Mouse (Mus musculus): ENCODE measurements around the gene Immt.
A peak's percentile ranks its signal among the peaks of the same experiment; 100 is the strongest.
"Not testable (repeated sequence)": the region's sequence is repeated elsewhere in the genome, so short reads cannot be mapped to it uniquely, and the experiment has no call there.

The Immt gene

GRCm38 (mm10) chr6:71830690-71831580 is at the start of gene Immt:
TSS of gene Immt (plus strand) at chr6:71831331.
- DNase-seq = peak; percentile 94

GRCm38 (mm10) chr6:71783165-71783564 is 48.0 kb upstream of the Immt start:
- no peak for DNase-seq

GRCm38 (mm10) chr6:71788348-71788747 is 42.8 kb upstream of the Immt start:
- DNase-seq = no peak

GRCm38 (mm10) chr6:71791771-71792170 is 39.4 kb upstream of the Immt start:
- no peak for DNase-seq

DNA sequence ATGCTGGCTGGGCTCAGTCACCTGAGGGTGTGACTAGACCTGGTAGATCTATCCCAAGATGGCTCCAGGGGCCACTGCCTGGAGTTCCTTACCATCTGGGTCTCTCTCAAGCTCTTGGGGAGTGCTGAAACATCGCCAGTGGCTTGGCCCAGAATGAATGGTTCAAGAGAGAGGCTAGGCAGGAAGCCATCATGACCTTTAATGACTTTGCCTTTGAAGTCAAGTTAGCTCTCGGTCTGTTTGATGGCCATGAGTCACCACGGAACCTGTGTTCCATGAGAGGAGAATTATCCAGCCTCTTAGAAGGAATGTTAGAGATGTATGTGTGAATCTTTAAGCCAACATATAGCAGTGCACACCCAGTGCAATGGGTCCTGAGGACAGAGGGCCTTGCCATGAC is 31.7 kb upstream of the Immt start:
- no peak for DNase-seq

DNA sequence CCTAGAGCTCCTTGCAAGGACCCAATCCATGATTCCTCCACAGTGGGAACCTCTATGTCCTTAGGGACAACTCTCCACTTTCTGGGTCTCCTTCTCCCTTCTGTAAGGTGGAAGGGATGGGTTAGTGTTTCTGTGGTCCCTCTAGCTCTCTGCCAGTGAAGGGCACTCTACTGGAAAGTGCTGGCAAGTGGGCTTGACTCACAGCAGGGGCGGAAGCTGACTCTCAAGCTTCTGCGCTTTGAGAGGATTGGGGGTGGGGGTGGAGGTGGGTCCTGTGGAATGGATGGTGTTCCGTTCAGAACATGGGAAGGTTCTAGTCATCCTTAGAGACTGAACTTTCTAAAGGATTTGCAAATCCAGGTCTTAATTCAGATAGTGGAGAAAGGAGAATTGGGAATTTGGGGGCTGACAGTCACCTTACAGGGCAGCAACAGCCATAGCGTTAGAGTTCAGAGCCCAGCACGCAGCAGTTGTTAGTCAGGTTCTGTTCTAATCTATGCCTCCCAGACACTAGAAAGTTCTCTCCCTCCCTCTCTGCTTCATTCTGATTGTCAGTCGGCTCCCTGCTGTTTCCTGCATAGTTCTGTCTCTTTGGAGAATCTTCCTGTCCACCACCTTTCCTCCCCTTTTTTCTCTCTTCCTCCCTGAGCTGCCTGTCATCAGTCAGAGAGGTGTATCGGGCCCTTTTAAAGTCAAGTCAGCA is 30.0 kb upstream of the Immt start:
- DNase-seq = no peak

DNA sequence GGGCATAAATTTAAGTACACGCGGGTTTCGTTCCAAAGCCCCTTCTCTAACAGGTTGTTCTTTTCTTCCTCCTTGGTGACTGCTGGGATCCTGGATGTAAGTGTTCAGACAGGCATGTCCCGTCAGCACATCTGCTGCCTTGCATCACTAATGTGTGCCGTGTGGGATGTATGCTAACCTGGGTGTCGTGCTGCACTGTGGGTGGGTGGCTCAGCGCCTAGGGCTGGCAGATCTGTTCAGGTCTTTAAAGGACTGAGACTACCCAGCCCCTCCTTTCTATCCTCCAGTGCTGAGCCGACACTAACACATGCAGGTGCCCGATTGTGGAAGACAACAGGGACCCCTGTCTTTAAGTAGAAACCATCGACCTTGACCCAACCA is 29.4 kb upstream of the Immt start:
- no peak for DNase-seq

DNA sequence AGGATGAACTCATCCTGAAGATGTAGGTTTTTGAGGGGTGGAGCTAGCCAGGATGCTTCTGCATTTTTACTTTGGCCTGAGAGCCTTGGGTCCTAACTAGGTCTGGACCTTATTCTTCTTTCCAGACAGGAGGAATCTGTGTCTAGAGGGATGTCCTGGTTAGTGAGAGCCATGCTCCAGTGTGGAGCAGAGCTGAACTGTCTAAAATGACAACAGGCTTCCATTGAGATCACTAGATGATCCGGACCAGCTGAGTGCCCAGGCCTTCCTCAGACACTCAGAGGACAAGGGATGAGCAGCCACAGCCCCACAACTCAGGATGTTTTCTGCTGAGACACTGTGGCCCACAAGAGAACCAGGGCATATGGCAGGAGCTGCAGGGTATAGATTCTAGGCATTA is 27.5 kb upstream of the Immt start:
- no peak for DNase-seq

GRCm38 (mm10) chr6:71804061-71804829 is 26.9 kb upstream of the Immt start:
- DNase-seq = peak; percentile 61

- DNase-seq = no peak
These were observed 24.4 kb upstream of the Immt start for GRCm38 (mm10) chr6:71806713-71807112.

DNA sequence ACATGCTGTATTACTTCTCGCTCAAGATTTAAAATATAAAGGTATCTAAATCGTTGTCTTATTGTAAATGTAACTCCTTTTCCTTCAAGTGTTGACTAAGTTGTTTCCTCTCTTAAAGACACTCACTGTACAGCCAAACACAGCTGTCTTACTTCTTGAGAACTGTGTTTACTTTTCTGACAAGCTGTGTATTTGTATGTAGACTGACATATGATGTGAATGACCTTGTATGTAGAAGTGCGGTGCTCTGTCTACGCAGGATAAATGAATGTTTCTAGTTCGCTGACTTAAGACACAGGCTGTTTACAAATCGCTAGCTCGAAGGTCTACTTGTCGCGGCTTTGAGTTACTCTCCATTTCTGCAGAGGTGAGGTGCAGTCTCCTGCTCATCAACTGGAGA is 21.2 kb upstream of the Immt start:
- DNase-seq = no peak

- DNase-seq = no peak
These were observed 18.3 kb upstream of the Immt start for GRCm38 (mm10) chr6:71812820-71813219.

DNA sequence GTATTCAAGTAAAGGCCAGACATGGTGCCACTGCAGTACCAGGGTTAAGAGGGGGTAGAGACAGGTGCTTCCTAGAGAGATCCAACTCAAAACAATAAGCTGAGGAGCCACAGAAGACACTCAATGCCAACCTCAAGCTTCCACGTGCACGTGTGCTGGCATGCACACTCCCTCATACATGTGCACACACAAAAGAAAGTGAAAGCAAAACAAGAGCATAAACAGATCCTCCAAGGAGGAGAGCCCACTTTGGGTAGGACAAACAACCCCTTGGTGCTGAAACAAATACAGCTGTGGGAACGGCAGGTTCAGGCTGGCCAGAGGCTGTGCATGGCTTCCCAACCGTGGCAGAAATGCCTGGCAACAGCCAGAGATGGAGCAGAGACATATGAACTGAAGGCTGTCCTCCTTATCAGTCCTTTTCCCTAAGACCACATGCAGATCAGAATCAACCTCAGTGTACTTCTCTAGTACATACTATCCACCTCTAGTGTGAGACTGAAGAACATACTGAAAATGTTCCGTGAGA is 11.3 kb upstream of the Immt start:
- peak; percentile 49 for DNase-seq

DNA sequence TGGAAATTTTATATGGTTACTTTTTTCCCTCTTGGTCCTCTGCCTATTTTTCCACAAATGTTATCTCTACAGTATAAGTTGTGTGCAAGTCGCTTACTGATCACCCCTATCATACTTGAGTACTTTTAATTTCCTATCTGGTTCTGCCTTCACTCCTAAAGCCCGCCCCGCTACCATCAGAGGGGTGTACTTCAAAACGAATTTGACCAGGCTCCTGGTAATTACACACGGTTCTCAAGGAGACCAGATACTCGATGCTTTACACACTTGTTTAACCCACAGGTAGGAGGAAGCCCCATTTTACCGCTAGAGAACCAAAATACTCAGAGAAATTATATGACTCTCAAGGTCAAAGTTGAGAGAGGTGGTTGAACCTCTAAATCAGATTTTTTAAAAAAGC is 8.0 kb upstream of the Immt start:
- DNase-seq = no peak

DNA sequence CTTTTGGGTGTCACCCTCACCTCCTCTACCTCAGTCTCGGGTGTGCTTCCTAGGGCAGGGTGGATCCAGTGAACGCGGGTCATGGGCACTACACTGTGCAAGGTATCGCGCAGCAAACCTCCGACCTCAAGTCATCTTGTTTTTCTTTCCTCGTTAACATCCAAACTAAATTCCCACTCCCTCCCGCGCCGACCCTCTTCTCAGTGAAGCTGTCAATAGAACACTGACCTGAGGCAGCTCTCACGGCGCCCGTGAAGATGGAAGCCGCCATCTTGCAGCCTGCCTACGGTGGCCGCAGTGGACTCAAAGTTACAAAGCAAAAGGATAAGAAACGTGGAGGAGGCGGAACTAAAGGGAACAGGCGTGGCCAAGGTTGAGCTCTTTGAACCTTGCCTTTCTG is 7.6 kb upstream of the Immt start:
- DNase-seq = peak; percentile 97

- no peak for DNase-seq
These were observed 7.2 kb upstream of the Immt start for GRCm38 (mm10) chr6:71823961-71824360.

GRCm38 (mm10) chr6:71826869-71827268 is 4.3 kb upstream of the Immt start, which contains the start of gene Mrpl35:
TSS of gene Mrpl35 (minus strand) at chr6:71826969.
- DNase-seq = no peak

- DNase-seq = no peak
These were observed 1.4 kb upstream of the Immt start for GRCm38 (mm10) chr6:71829768-71830167.

- peak; percentile 94 for DNase-seq
These were observed 440 bp downstream of the Immt start for GRCm38 (mm10) chr6:71831581-71831960.

- DNase-seq = no peak
These were observed 5.7 kb downstream of the Immt start for GRCm38 (mm10) chr6:71836811-71837210.

DNA sequence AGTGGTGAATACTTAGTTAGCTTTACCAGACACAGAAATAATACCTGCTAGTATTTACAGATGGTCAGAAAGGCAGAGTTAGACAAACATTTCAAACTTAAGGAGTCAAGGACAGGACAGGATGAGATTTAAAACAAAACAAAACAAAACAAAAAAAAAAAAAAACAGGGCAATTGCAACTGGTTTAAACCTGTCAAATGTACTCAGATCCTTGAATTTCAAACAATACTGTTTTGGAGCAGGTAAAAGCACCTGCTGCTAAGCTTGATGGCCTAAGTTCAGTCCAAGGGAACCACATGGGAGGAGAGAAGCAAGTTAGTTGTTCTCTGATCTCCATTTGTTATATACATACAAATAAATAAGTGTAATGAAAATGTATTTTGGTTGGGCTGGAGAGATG is 8.7 kb downstream of the Immt start:
- no peak for DNase-seq

DNA sequence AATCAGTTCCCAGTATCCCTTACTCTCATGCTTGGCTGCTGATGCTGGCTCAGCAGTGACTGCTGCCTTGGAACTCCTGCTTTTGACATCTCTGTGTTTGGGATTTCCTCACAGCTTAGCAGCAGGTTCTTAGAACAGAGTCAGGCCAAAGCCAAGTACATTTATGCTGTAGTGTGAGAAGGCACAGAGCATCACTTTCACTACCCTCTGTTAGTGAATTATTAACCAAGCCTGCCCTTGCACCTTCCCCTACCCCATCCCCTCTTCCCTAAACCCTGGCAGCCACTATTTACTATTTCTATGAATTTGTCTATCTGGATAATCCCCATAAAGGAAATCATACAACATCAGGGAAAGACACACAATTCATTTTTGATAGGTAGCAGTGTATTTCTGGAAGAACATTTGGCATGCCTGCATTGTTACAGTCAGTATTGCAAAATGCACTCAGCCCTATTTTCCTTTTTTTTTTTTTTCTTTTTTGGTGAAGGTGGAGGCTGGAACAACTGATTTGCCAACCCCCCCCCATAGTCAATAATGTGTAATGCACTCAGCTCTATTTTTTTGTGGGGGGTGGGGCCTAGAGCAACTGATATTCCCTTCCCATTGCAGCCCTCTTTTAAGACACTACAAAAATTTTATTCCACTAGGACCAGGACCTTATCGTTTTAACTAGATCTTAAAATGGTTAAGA is 9.6 kb downstream of the Immt start:
- peak; percentile 10 for DNase-seq

DNA sequence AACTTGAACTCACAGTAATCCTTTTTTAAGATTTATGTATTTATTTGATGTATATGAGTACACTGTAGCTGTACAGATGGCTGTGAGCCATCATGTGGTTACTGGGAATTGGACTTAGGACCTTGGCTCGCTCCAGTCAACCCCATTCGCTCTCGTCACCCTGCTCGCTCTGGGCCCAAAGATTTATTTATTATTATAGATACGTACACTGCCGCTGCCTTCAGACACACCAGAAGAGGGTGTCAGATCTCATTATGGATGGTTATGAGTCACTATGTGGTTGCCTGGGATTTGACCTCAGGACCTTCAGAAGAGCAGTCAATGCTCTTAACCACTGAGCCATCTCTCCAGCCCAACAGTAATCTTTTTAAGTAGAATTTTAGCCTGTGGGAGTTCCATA is 15.8 kb downstream of the Immt start:
- not testable (repeated sequence) for DNase-seq
